In the genomic region with DNA sequence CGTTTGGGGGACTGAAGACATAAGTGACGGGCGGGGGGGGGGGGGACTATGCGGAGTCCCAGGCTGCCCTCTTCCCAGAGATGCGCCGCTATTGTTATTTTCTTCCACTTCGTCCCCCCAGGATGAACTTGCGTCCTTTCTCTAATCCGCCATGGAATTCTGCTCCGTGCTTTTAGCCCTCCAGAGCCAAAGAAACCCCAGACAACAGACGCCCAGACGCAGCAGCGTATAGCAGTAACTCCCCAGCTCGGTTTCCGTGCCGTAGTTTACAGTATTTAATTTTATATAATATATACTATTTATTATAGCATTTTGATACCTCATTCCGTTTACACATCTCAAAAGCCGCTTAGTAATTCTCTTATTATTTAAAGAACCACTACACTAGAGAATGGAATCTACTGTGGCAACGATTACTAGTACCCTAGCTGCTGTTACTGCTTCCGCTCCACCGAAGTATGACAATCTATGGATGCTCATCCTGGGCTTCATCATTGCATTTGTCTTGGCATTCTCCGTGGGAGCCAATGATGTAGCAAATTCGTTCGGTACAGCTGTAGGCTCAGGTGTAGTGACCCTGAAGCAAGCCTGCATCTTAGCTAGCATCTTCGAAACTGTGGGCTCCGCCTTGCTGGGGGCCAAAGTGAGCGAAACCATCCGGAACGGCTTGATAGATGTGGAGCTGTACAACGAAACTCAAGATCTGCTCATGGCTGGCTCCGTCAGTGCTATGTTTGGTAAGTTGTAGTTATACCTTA, we compare ENCODE assay signal across 8 mouse cellular contexts. TPM values are rescaled to one million over a fixed set of nuclear protein-coding genes. Genes with fewer than 3 reads are reported as not detected.
DNase-seq lines count a peak whose midpoint lies in the region; ATAC-seq and TF ChIP-seq lines count a peak whose summit lies in the region.

No protein-coding gene starts in this region.

- ATAC-seq in heart, postnatal 0 days (ENCODE audit: insufficient read depth, low read depth), result no peak
- ATAC-seq in liver, embryonic 11.5 days (replicated peaks; ENCODE audit: low FRiP score), result no peak

- peak overlapping the region; percentile 99 for H3K4me3 ChIP-seq in heart, adult 2 months
- H3K4me3 ChIP-seq in E14TG2a.4 (replicated peaks; ENCODE audit: low read length), result peak overlapping the region; percentile 99
- H3K4me3 ChIP-seq in heart, postnatal 0 days (ENCODE audit: low read depth, low read length), result peak overlapping the region; percentile 83
- H3K4me3 ChIP-seq in liver, embryonic 11.5 days (ENCODE audit: low read depth, low read length), result peak overlapping the region; percentile 95

- H3K4me1 ChIP-seq in heart, adult 2 months (ENCODE audit: control insufficient read depth, insufficient read depth, low read length), result peaks cover 5% of the 10 kb centered on the region
- peaks cover 84% of the 10 kb centered on the region for H3K4me1 ChIP-seq in E14TG2a.4 (replicated peaks; ENCODE audit: low read depth, low read length)
- H3K4me1 ChIP-seq in heart, postnatal 0 days (ENCODE audit: control insufficient read depth, insufficient read depth), result peaks cover 19% of the 10 kb centered on the region
- peaks cover 27% of the 10 kb centered on the region for H3K4me1 ChIP-seq in liver, embryonic 11.5 days (replicated peaks; ENCODE audit: control insufficient read depth, insufficient read depth, low read length)

- H3K9me3 ChIP-seq in E14TG2a.4 (ENCODE audit: low read length), result no peaks in the 10 kb centered on the region
- H3K9me3 ChIP-seq in heart, postnatal 0 days (replicated peaks; ENCODE audit: control insufficient read depth, low read length), result no peaks in the 10 kb centered on the region
- H3K9me3 ChIP-seq in liver, embryonic 11.5 days (ENCODE audit: control insufficient read depth, low read length), result no peaks in the 10 kb centered on the region

- peaks cover 19% of the 10 kb centered on the region for H3K36me3 ChIP-seq in heart, adult 2 months (ENCODE audit: control insufficient read depth, insufficient read depth, low read length)
- H3K36me3 ChIP-seq in E14TG2a.4 (ENCODE audit: insufficient read depth, low read length), result peaks cover 51% of the 10 kb centered on the region
- H3K36me3 ChIP-seq in heart, postnatal 0 days (replicated peaks; ENCODE audit: control insufficient read depth, insufficient read depth, low read length), result peaks cover 31% of the 10 kb centered on the region
- H3K36me3 ChIP-seq in liver, embryonic 11.5 days (ENCODE audit: control insufficient read depth, insufficient read depth, low read length), result peaks cover 22% of the 10 kb centered on the region; the same call in 1 of the 2 replicates

- H3K79me2 ChIP-seq in heart, adult 2 months (replicated peaks; ENCODE audit: control insufficient read depth, insufficient read depth, low read length), result no peaks in the 10 kb centered on the region

- WGBS in heart, adult 2 months, result 22% methylated on average over 31 of the region's 31 CpGs
- WGBS in heart, postnatal 0 days, result 25% methylated on average over 31 of the region's 31 CpGs
- WGBS in liver, embryonic 11.5 days, result 24% methylated on average over 29 of the region's 31 CpGs

- peak overlapping the region; percentile 92 for H3K27ac ChIP-seq in heart, adult 2 months
- H3K27ac ChIP-seq in heart, postnatal 0 days (ENCODE audit: low read depth), result peak overlapping the region; percentile 86; the same call in 1 of the 2 replicates
- peak overlapping the region; percentile 95 for H3K27ac ChIP-seq in liver, embryonic 11.5 days (ENCODE audit: low read depth, low read length)

- TF ChIP-seq CTCF in heart, adult 2 months (IDR thresholded peaks at IDR 0.05), result 0 out of 2 replicates have a peak, but pooled peaks have one; percentile 1
- TF ChIP-seq CTCF in E14TG2a.4 (conservative IDR thresholded peaks at IDR 0.05; ENCODE audit: low read length), result no peak
- TF ChIP-seq CTCF in heart, postnatal 0 days (IDR thresholded peaks at IDR 0.05; ENCODE audit: low read depth), result no peak

- DNase-seq in heart, adult 2 months, result no peak
- DNase-seq in heart, postnatal 14 days, result no peak
- DNase-seq in cerebellum, postnatal 36 days, result peak; percentile 20 to 44
- DNase-seq in heart, postnatal 0 days (ENCODE audit: low spot score), result no peak
- no peak for DNase-seq in liver, embryonic 11.5 days (ENCODE audit: low spot score)
- DNase-seq in right cerebral cortex, postnatal 25 days, result peak; percentile 46
- no peak for DNase-seq in gastrocnemius, adult 18-20 months (ENCODE audit: low spot score)

- peak overlapping the region; percentile 47; the same call in 1 of the 2 replicates for H3K9ac ChIP-seq in heart, adult 2 months (ENCODE audit: low read depth, low read length)
- H3K9ac ChIP-seq in heart, postnatal 0 days (replicated peaks; ENCODE audit: low read depth, low read length), result peak overlapping the region; percentile 87
- peak overlapping the region; percentile 100 for H3K9ac ChIP-seq in liver, embryonic 11.5 days (ENCODE audit: low read depth, low read length)

- H3K4me2 ChIP-seq in heart, postnatal 0 days (ENCODE audit: low read depth, low read length), result peak overlapping the region; percentile 74
- H3K4me2 ChIP-seq in liver, embryonic 11.5 days, result peak overlapping the region; percentile 90

- intact Hi-C loops in heart, adult 2 months (cut with DNase I), result loop anchor here (5.0 kb wide), 1 partner anchor 252 kb away; no protein-coding TSS in a partner anchor
- intact Hi-C loops in heart, postnatal 14 days (cut with DNase I), result loop anchor here (2.0 kb wide), 2 partner anchors 25 to 69 kb away; no protein-coding TSS in a partner anchor

- no peak for TF ChIP-seq POLR2A in heart, adult 2 months (IDR thresholded peaks at IDR 0.05; ENCODE audit: insufficient read depth, low read depth, low read length)

- H3K27me3 ChIP-seq in heart, adult 2 months (ENCODE audit: control insufficient read depth, insufficient read depth, low read length), result no peaks in the 10 kb centered on the region
- no peaks in the 10 kb centered on the region for H3K27me3 ChIP-seq in E14TG2a.4 (ENCODE audit: insufficient read depth, low read length)
- H3K27me3 ChIP-seq in heart, postnatal 0 days (ENCODE audit: control insufficient read depth, insufficient read depth, low read length), result no peaks in the 10 kb centered on the region
- no peaks in the 10 kb centered on the region for H3K27me3 ChIP-seq in liver, embryonic 11.5 days (replicated peaks; ENCODE audit: control insufficient read depth, insufficient read depth, low read length)

- TF ChIP-seq EP300 in heart, adult 2 months (IDR thresholded peaks at IDR 0.05; ENCODE audit: insufficient read depth, low read depth, low read length), result no peak
- TF ChIP-seq EP300 in heart, postnatal 0 days (IDR thresholded peaks at IDR 0.05; ENCODE audit: low read depth), result no peak

RNA-seq across cellular contexts. Expression of gene Slc20a1, which starts 0.9 kb away (rescaled TPM):
- 10 to 100 TPM; 10.1 to 15.9 TPM for total RNA-seq in heart, adult 2 months (2021)
- polyA plus RNA-seq in heart, adult 2 months (2012; rRNA removed), result 14.7 and 24.7 TPM in 2 replicates
- total RNA-seq in heart, postnatal 14 days (2021), result 10 to 100 TPM; 14.0 to 16.8 TPM
- total RNA-seq in heart, postnatal 0 days (2014; rRNA removed; ENCODE audit: low replicate concordance), result 37.1 and 46.8 TPM in 2 replicates
- 7.0 and 8.7 TPM in 2 replicates for polyA plus RNA-seq in heart, postnatal 0 days (2015; fragmentation: Nextera tagmentation; extraction: Ambion mirVana)
- polyA plus RNA-seq in liver, embryonic 11.5 days (2014; fragmentation: Nextera tagmentation; extraction: Ambion mirVana), result 69.5 and 71.8 TPM in 2 replicates
- total RNA-seq in gastrocnemius, adult 18-20 months (2021), result 10 to 100 TPM; 11.3 to 21.8 TPM

Comparison
In these comparisons a context has a peak if more than half of its experiments do, and no peak if none do; other contexts are left out.
1. DNase-seq: peak in cerebellum, postnatal 36 days (2 of 2) and right cerebral cortex, postnatal 25 days (single experiment); none in heart, adult 2 months (0 of 2), heart, postnatal 14 days (0 of 2), heart, postnatal 0 days (single experiment), liver, embryonic 11.5 days (single experiment) and gastrocnemius, adult 18-20 months (single experiment).
2. H3K9ac ChIP-seq: peak in every context shown above with its lines; median percentile 100 in liver, embryonic 11.5 days; 87 in heart, postnatal 0 days; 47 in heart, adult 2 months.
3. Peak in every context shown above with its lines, with median percentiles within 50 percentile points of each other: H3K27ac ChIP-seq and H3K4me3 ChIP-seq.